Mouse (Mus musculus): ENCODE data around the gene Gm20604.

Gene Gm20604

GRCm38 (mm10) chr12:102705216-102705871 is 53.1 kb downstream of the Gm20604 start:
- peak; percentile 85 for DNase-seq

- no peak for DNase-seq
Measured at GRCm38 (mm10) chr12:102704457-102705198, 53.8 kb downstream of the Gm20604 start, which contains the start of gene Itpk1. TSS of gene Itpk1 (minus strand) at chr12:102704930.

- no peak for DNase-seq
Measured at GRCm38 (mm10) chr12:102703921-102704408, 54.5 kb downstream of the Gm20604 start.

GRCm38 (mm10) chr12:102703441-102703840 is 55.0 kb downstream of the Gm20604 start:
- no peak for DNase-seq

- no peak for DNase-seq
Measured at GRCm38 (mm10) chr12:102703111-102703412, 55.4 kb downstream of the Gm20604 start.

- DNase-seq: peak; percentile 85
Measured at GRCm38 (mm10) chr12:102702356-102703110, 55.9 kb downstream of the Gm20604 start.

GRCm38 (mm10) chr12:102701691-102702207 is 56.7 kb downstream of the Gm20604 start:
- DNase-seq: no peak

- no peak for DNase-seq
Measured at GRCm38 (mm10) chr12:102700453-102700852, 58.0 kb downstream of the Gm20604 start.

GRCm38 (mm10) chr12:102699156-102699555 is 59.3 kb downstream of the Gm20604 start:
- no peak for DNase-seq

- no peak for DNase-seq
Measured at GRCm38 (mm10) chr12:102698089-102698684, 60.3 kb downstream of the Gm20604 start.

GRCm38 (mm10) chr12:102697381-102697780 is 61.1 kb downstream of the Gm20604 start:
- DNase-seq: no peak

GRCm38 (mm10) chr12:102696635-102697354 is 61.7 kb downstream of the Gm20604 start:
- DNase-seq: no peak

GRCm38 (mm10) chr12:102695369-102696239 is 62.9 kb downstream of the Gm20604 start:
- no peak for DNase-seq

GRCm38 (mm10) chr12:102691761-102692160 is 66.7 kb downstream of the Gm20604 start:
- DNase-seq: no peak
